Mouse (Mus musculus) gastrocnemius, adult 8-10 months (tissue): ENCODE data around the gene Elmsan1. TPM values are rescaled to one million over a fixed set of nuclear protein-coding genes. Genes with fewer than 3 reads are reported as not detected.

ENCODE experiments used
- DNase-seq, 2 experiments: peaks; one replicate each; pipeline ENCODE4 v3.0.0; 2022; ENCODE audit warnings: low spot score in 2 of 2
- total RNA-seq, 4 experiments: library from RNA; stranded (reverse); gene quantifications; 2 replicates each; pipeline ENCODE4 v1.2.4; 2022

The Elmsan1 gene
- total RNA-seq, 4 experiments from 2014 or later = 5.7 to 9.1 (median 7.4) TPM

DNA sequence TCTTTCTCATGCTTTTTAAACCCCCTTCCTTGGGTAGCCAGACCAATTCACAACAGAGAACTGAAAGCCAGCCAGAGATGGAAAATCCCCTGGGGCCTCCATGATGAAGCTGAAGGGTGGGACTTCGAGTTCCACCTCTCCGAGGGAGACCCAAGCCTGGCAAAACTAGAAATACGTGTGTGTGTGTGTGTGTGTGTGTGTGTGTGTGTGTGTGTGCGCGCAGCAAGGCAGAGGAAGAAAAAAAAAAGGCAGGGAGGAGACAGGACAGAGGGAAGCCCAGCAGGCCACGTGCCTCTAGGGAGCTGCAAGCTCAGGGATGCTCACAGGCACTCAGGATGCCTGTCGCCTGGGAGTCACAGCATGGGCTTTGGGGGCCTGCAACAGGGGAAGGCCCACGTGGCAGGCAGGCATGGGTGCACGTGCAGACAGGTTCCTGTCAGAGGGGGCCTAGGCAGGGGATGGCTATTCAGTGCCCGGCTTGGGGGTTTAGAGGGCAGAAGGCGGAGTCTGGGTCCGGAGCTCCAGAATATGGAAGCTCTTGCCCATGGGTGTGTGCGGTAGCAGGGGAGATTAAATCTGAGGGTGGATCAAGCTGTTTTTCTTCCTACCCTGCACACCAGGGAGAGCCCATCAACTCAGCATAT lies 42.4 kb downstream of the Elmsan1 start:
- DNase-seq = no peak

DNA sequence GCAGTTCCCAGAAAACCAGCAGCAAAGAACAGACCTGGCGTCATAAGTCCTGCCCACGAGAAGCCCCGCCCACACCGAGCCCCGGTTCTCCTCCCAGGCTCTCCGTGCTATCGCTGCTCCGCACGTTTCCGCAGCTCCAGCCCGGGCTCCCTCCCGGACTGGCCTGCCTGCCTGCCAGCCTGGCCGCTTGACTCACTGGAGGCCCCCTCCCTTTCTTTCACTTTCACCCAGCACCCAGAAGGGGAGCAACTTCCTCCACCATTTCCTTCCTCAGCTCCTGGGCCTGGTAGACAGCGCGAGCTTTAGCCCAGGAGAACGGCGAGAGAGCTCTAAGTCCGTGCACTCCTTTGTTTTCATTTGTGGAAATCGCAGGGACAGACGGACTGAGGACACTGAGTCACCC lies 43.0 kb downstream of the Elmsan1 start:
- peak; percentile 78 to 83 for DNase-seq

DNA sequence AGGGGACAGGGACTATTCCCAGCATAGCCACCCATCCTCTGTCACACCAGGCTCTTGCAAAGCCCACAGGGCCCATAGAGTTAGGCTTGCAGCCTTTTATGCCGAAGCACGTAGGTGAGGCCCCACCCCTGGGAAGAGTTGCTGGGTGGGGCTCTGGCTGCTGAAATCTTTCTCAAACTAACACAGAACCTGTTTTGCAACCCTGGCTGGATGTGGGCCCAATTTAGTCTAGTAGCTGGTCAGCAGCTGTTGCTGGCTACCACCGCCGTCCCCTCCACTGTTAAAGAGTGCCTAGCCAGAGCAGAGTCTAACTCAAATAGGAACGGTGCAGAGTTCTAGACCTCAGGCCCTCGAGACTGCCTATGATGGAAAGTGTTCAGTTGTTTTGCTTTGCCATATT lies 43.8 kb downstream of the Elmsan1 start:
- DNase-seq = peak; percentile 77 to 82

DNA sequence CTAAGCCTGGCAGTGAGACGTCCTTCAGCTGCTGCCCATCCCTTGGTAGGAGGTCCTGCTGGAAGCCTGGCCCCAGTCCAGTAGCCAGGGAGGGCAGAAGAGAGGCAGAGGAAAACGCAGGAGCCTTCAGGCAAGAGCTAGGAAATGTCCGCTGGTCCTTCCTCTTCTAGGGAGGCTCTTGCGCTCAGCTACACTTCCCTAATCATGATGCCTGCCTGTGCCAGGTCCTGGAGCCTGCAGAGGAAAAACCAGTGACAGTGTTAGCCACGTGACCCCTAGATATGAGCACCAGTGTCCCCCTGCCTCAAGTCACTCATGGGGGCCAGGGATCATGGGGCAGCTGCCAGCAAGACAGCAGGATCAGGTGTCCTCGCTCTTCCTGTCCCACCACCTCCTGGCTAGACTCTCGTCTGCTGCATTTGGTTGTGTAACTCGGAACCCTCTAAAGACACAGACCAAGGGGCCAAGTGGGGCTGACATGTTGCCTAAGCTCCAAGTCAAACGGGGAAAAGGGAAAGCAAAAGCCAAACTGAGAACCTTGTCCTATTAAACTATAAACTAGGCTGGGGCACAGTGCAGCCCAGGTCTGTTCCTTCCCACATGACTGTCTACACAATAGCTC lies 44.4 kb downstream of the Elmsan1 start:
- DNase-seq = peak in 1 of 2 experiments; percentile 40

DNA sequence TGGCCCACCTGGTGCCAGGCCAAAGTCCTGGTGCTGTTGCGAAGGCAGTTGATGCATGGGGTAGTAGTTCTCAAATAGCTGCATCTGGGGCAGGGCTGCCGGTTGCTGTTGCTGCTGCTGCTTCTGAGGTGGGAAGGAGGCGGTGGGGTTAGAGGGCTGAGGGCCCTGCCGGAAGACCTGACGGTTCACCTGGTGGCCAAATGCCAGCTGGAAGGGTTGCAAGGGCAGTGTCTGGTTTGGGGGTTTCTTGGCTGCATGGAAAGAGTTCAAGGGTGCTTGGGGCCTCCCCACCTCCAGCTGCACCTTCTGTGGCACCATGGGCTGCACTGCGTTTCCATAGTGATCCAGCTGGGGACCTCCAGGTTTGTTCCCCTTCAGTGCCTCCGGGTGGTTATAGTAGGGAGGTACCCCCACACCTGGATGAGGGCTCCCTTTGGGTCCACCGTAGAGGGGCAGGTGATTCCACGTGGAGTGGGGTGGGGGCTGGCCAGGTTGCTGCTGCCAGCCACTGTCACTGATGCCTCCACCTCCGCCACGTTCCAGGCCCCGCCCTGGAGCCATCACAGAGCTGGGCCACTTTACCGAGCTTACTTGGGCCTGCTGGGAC lies 45.3 kb downstream of the Elmsan1 start:
- DNase-seq = no peak

DNA sequence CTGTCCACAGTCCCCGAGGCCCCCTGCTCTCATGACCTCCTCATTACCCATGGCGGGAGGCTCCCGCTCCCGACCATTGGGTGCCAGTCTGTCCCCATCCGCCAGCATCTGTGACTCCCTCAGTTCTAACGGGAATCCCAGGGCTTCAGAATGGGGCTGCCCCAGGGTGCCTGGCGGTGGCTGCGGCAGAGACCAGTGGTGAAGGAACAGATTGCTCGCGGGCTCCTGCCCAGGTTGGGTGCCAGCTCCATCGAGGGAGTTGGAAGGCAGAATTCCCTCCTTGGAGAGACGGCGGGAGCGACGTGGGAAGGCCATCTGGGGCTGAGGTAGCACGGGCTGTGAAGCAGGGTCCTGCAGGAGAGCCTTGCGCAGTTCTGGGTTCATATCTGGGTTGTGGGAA lies 45.8 kb downstream of the Elmsan1 start:
- DNase-seq = no peak

DNA sequence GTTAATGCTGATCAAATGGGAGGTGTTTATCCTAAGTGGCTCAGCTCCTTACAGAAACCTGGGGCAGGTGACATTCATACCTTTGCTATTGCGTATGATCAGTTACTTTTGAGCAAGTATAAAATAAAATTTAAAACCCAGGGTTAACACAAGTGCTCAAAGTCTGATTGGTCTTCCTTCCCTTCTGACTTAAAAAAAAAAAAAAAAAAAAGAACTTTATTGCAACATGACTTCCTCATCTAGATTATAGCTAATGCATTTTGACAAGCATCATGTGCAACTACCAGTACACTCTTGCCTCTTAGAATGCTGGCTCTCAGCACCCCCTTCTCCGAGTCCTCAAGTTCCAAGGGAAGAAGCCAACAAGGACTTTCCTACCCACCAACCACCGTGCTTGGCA lies 46.5 kb downstream of the Elmsan1 start:
- no peak for DNase-seq

DNA sequence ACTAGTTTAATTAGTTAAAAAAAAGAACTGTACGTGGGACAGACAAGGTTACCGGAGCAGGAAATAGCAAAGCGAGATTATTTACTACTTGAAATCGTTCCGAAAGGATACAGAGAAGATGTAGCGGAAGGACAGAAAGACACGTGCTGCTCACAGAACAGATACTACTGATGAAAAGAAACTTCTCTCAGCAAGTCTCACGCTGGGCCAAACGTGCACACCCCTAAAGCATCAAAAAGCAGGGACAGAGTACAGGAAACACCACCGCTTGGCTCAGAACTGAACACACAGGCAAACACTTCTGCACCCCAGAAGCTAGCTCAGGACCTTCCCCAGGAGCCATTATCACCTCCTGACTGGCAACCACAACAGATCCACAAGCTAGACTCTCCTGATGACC lies 48.1 kb downstream of the Elmsan1 start:
- DNase-seq = no peak

DNA sequence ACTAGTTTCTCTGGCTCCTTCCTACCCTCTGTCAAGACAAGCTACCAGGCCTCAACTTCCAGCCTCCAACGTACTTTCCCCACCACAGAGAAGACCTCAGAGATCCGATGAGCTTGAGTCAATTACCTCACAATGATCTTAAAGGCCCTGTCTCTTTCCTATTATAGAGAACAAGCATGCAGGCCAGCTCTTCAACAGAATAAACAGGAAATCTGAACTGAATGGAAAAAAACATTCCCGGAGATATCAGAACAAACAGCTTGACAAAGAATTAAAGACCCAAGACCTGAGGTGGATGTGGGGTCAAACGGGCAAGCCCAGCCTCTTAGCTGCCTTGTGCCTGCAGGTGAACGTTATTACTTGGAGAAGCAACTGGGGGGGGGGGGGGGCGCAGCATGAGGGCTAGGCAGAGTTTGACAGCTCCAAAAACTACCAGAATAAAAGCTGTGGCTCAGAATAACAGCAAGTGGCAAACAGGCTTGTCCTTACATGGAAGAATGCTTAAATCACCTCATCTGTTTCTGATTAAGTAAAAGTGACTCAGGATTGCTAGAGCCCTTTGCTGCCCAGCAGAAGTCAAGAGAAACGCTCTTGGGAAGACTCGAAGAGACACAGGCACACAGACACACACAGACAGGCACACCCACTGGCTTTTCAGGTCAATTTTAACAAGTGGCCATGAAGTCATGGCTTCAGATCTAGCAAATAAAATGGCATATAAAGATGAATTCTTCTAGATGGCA lies 52.9 kb downstream of the Elmsan1 start:
- no peak for DNase-seq

DNA sequence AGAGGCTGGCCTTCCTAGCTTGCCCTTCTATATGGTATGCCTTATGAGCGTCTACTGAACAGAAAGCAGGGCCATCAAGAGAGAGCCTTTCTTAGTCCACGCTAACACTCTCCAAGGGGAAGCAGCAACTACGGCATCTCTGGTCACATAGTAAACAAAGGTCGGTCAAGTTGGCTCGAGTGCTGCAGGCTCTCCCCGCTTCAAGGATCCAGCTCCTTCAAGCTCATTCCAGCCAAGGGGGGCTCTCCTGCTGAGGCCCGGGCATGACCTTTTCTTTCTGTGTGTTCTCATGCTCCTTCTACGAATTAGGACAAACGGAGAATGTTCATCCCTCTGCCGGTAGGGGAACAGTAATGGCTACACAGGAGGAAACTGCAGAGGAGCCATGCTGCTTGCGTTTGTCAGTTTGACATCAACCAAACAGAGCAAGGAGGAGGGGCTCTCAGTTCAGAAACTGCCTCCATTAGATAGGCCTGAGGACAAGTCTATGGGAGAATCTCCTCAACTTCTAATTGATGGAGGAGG lies 55.0 kb downstream of the Elmsan1 start:
- DNase-seq = no peak

DNA sequence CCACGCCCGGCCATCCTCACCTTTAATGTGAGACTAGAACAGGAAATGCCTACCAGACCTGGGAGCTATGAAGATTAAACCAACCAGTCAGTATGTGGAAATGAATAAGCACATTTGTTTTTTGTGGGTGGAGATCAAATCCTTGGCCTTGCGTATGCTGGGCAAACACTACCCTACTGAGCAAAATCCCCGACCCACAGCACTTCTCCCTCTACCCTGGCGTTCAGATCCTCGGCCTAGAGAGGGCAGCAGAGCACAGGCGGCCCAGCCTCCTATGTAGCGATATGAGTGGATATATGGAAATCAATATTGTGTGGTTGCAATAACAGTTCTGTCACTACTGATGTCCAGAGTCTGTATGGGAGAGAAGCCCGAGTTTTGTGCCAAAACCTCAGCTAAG lies 55.5 kb downstream of the Elmsan1 start:
- no peak for DNase-seq

DNA sequence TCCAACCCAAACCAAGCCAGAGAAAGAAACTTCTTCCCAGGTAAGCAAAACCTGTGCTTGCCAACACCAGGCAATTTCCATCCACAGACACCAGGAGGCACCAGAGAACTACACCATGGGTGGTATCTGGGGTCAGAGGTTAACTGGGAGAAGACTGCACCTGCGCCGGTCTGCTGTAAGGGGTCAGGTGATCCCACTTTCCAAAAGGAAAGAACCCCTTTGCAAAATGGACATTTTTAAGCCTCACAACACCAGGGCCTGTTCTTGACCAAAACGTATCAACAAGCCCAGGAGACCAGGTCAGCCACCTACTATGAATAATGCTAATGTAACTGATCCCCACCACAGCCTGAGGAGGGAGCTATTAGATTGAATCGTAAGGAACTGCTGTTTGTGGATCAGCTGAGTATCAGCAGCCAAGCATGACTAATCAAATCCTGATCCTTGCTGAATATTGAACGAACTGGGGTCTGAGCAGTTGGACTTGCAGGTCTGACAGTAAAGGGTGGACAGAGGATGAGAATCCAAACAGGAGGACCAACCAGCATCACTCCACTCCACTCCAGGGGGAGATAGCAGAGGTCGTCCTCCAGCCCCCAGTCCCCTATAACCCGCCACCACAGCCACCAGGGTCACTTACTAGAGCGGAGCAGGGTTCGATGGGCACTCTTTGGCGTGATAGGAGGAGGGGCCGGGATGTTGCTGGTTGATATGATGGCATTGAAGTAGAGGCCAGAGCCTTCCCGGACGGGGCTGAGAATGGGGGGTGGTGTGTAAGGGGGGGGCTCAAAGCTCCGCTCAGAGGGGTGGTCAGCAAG lies 56.9 kb downstream of the Elmsan1 start:
- DNase-seq = no peak

DNA sequence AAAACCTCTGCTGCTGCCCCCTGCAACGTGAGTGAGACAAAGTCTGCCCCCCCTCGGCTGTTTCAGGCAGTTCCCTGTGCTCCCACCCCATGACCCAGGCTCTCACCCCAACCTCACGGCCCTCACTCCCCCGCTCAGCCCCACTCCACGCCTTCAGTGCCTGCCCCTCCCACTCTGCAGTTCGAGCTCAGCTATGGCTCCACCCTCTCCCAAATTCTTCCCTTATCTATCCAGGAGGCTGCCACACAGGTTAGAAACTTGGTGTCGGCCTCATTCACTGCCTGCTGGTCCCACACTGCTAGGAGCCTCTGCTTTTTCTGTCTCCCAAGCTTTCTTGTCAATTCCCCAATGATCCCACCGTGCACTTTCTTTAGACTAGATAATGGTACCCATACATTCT lies 57.6 kb downstream of the Elmsan1 start:
- DNase-seq = no peak

DNA sequence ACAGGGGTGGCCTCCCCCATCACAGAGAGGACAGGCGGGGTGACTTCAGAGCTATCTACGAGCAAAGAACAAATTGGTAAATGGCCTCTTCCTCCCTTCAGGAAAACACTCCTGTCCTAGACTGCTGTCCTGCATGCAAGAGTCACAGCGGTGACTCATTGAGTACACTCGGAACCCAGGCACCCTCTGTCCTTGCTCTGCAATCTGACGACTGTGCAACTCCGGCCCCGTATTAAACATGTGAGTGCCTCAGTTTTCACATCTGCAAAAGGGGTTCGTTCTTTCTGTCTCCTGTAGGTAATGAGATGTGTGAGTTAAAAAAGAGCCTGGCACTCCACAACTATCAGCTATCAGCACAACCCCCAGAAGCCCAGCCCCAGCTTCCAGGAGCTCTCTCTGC lies 58.2 kb downstream of the Elmsan1 start:
- no peak for DNase-seq

DNA sequence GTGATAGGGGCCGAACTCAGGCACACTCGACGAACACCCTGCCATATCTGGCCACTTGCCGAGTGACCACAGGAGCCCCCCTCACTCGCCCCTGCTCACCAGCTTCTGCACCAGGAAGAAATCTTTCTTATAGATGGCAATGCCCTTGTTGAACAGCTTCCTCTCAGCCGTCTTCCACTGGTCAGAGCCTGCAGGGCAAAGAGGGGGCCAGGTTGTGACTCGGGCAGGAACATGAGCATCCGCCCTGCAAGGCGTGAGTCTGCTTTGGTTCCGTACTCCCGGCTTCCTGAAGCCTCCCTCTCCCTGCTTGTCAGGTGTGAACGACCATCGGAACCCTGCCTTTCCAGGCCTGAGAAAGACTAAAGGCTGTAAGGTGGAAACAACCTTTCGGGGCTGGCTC lies 60.5 kb downstream of the Elmsan1 start:
- DNase-seq = no peak

DNA sequence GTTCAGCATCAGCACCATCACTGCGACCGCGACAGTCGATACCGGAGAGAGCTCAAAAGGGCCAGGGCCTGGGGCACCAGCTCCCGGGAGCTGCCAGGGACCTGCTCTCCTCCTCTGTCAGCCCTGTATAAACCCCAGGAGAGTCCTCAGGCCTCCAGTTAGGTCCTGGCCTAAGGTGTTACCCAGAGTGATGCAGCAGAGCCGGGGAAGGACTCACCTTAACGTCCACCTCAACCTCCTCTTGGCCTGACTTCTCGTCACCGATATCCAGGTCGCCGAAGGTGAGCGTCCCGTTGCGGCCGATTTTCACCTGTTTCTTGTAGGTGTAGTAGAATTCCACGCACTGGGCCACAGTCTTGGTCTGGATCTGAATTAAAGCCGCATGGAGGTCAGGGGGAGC lies 62.5 kb downstream of the Elmsan1 start:
- DNase-seq = no peak

DNA sequence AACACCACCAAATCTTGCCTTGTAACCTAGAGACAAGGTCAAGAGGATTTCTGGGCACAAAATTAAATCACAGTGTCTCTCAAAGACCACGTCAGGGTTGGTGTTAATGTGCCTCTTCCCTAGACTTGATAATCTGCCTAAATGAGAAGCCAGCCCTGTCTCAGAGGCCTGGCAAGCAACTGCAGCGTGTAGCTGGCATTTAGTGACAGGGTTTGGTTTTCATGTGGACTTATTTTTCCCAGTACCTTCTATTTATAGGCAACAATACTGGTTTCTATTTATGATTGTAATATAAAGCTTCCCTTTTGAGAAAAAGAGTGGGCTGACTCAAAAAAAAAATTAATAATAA lies 63.2 kb downstream of the Elmsan1 start:
- DNase-seq = no peak

DNA sequence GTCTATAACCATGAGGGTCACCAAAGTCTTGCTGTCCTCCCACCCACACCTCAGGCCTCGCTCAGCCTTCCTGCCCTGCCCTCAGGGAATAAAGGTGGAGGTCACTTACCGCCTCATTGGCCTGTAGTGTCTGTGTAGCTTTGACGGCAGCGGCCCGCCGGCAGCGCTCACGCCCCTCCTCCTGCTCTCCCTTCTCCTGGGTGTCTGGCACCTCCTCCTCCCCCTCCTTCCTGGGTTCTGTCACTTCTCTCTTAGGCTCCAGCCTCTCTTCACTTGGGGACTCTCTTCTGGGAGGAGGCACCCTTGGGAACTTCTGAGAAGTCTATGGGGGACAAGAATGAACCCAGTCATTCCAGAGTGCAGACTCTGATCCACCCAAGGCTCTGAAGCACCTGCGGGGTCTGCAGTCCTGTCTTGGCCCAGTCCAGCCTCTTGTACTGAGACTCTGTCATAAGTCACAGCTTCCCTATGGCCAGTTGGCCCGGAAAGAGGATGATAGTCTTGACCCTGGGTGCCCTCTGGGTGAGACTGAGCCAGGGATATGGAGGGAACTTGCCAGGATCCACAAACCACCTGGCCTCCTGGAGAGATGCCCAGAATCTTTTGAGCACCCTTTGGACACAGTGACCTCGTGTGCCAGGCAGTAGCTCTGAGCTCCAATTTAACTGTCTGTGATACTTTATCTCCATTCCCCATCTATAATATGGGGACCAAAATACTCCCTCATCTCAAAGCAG lies 63.7 kb downstream of the Elmsan1 start:
- peak; percentile 73 to 81 for DNase-seq

DNA sequence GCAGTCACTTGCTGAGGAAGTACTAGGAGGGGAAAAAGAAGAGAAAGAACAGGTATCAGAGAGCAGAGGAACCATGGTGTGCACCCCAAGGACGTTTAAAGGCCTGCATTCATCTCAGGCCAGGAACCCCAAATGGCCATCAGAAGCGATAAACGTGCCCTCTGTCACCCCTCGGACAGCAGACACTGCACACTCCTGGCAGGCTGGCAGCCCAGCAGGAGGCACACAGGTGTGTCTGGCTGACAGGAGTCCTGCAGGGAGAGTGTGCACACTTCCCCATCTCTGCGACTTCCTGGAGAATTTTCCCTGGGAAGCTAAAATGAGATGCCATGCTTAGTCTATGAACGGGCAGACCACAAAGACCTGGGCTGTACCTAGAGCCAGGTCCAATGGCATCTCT lies 65.3 kb downstream of the Elmsan1 start:
- DNase-seq = no peak

DNA sequence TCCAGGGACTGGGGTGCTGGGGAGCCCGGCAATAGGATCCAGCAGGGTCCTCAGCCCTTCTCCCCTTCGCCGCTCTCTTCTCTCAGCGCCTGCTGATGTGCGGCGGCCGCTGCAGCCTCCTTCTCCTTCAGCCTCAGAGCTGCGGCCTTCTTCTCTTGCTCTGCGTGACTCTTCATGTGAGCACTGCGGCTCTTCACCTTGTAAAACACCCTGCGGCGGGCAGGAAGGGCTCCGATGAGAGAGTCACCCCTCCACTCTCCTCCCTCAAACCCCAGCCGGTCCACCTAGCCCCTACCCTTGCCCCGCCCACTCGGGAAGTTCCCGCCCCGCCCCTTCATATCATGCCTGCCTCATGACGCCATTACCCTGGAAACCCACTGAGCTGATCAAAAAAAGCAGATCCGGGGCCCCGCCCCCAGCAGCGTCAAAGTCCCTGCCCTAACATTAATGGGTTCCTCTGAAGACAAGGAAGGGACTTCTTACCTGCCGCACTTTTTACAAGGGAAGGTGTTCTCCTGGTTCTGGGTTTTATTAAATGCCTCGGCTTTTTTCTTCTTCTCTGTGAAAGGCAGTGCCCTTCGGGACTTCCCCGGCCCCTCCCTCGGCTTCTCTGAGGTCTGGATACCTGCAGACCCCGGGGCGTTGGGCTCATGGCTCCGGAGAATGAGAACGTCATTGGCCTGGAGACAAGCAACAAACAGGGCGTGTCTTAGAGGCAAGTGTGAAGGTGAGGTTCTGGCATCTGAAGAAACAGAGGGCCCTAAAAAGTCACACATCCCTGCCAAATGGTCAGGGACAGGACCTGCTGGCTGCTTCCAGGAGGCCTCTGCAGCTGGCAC lies 66.1 kb downstream of the Elmsan1 start:
- DNase-seq = no peak
